Mouse (Mus musculus) olfactory bulb, adult 2 months (tissue): Measurements from ENCODE around the gene Prpf6.

Source experiments
- CTCF ChIP-seq: fragments of 200-500 bp; IDR thresholded peaks from 2 replicates; pipeline ENCODE4 v1.5.1; 2012; ENCODE audit warnings: low read depth, mild to moderate bottlenecking, low read length, moderate library complexity; ENCODE audit not compliant: insufficient read depth
- POLR2A ChIP-seq: fragments of 200-500 bp; IDR thresholded peaks from 2 replicates; pipeline ENCODE4 v1.6.1; 2012; ENCODE audit warnings: mild to moderate bottlenecking, low read depth, low read length, moderate library complexity; ENCODE audit not compliant: insufficient read depth

GRCm38 (mm10) chr2:181657441-181657840, 65.8 kb downstream of the Prpf6 start:
- TF ChIP-seq POLR2A (no peak), CTCF (no peak)
